Comparison of ENCODE assay signal across 9 mouse cellular contexts in genomic region chr10:45811882-45812281, GRCm38 (mm10).
A peak's percentile ranks its signal among the peaks of the same experiment; 100 is the strongest.
DNase-seq lines count a peak whose midpoint lies in the region; ATAC-seq and TF ChIP-seq lines count a peak whose summit lies in the region.
"Had no signal": no experiment of that assay in that cellular context is flagged by ENCODE, and none has a peak within 500 bp of the region (broad histone marks: within the 10 kb centered on the region; RNA-seq: fewer than 3 reads in every experiment).

No protein-coding gene starts in this region.

- H3K27me3 ChIP-seq in heart, embryonic 11.5 days (ENCODE audit: control insufficient read depth, insufficient read depth, low read length): no peaks in the 10 kb centered on the region
- no peaks in the 10 kb centered on the region for H3K27me3 ChIP-seq in testis, adult 2 months (ENCODE audit: control insufficient read depth, insufficient read depth, low read length)
- H3K27me3 ChIP-seq in hindbrain, embryonic 14.5 days (ENCODE audit: control insufficient read depth, insufficient read depth, low read length): no peaks in the 10 kb centered on the region
- H3K27me3 ChIP-seq: neural tube, embryonic 13.5 days had no signal

- H3K4me1 ChIP-seq in heart, embryonic 11.5 days (ENCODE audit: control insufficient read depth, insufficient read depth, low read length): no peaks in the 10 kb centered on the region
- peaks cover 5% of the 10 kb centered on the region for H3K4me1 ChIP-seq in testis, adult 2 months (ENCODE audit: control insufficient read depth, insufficient read depth, low read length)
- peaks cover 9% of the 10 kb centered on the region for H3K4me1 ChIP-seq in hindbrain, embryonic 14.5 days (replicated peaks; ENCODE audit: control insufficient read depth, insufficient read depth, low read length)

- H3K9ac ChIP-seq in heart, embryonic 11.5 days (ENCODE audit: low read depth, low read length): no peak overlapping the region
- no peak overlapping the region for H3K9ac ChIP-seq in hindbrain, embryonic 14.5 days
- H3K9ac ChIP-seq: neural tube, embryonic 13.5 days had no signal

- no peak overlapping the region for H3K4me3 ChIP-seq in heart, embryonic 11.5 days (ENCODE audit: low read depth, low read length)
- H3K4me3 ChIP-seq in testis, adult 2 months (ENCODE audit: control insufficient read depth, low read depth, low read length): no peak overlapping the region
- no peak overlapping the region for H3K4me3 ChIP-seq in hindbrain, embryonic 14.5 days (replicated peaks; ENCODE audit: low read length)
- H3K4me3 ChIP-seq: neural tube, embryonic 13.5 days had no signal

- WGBS in heart, embryonic 11.5 days (ENCODE audit: insufficient replicate concordance): 44% methylated on average over 6 of the region's 6 CpGs
- WGBS in hindbrain, embryonic 14.5 days: 56% methylated on average over 6 of the region's 6 CpGs

- DNase-seq in heart, postnatal 4 days: peak; percentile 43
- DNase-seq in testis, postnatal 14 days (ENCODE audit: low spot score): no peak
- DNase-seq in c-Kit-positive CD71-positive TER-119-positive erythroid progenitor cells, embryonic 14.5 days (ENCODE audit: low spot score): peak; percentile 29
- peak; percentile 49 for DNase-seq in lung, postnatal 14 days
- no peak for DNase-seq in urinary bladder, postnatal 4 days (ENCODE audit: low spot score in 2 of 2)
- DNase-seq in hindbrain, embryonic 14.5 days (ENCODE audit: low spot score): no peak

- no peaks in the 10 kb centered on the region for H3K36me3 ChIP-seq in heart, embryonic 11.5 days (ENCODE audit: control insufficient read depth, insufficient read depth, low read length)
- H3K36me3 ChIP-seq in testis, adult 2 months (ENCODE audit: control insufficient read depth, insufficient read depth, low read length): no peaks in the 10 kb centered on the region
- H3K36me3 ChIP-seq in hindbrain, embryonic 14.5 days (replicated peaks; ENCODE audit: control insufficient read depth, insufficient read depth): no peaks in the 10 kb centered on the region
- H3K36me3 ChIP-seq: neural tube, embryonic 13.5 days had no signal

- H3K9me3 ChIP-seq in heart, embryonic 11.5 days (replicated peaks; ENCODE audit: control insufficient read depth, low read length): no peaks in the 10 kb centered on the region
- no peaks in the 10 kb centered on the region for H3K9me3 ChIP-seq in hindbrain, embryonic 14.5 days (ENCODE audit: control insufficient read depth, low read length)
- H3K9me3 ChIP-seq: neural tube, embryonic 13.5 days had no signal

- no peak for ATAC-seq in heart, embryonic 11.5 days (replicated peaks; ENCODE audit: insufficient number of reproducible peaks, low FRiP score, low TSS enrichment)
- ATAC-seq in hindbrain, embryonic 14.5 days (ENCODE audit: low FRiP score): no peak

- TF ChIP-seq POLR2A in testis, adult 2 months (IDR thresholded peaks at IDR 0.05; ENCODE audit: control insufficient read depth, low read depth, low read length): no peak

- peak; percentile 23; the same call in 1 of the 2 replicates for TF ChIP-seq CTCF in testis, adult 2 months (IDR thresholded peaks at IDR 0.05; ENCODE audit: control insufficient read depth, insufficient read depth, insufficient replicate concordance, low read depth, low read length)

- no peak overlapping the region for H3K4me2 ChIP-seq in heart, embryonic 11.5 days
- H3K4me2 ChIP-seq in hindbrain, embryonic 14.5 days (replicated peaks): no peak overlapping the region
- H3K4me2 ChIP-seq: neural tube, embryonic 13.5 days had no signal

- no peak overlapping the region for H3K27ac ChIP-seq in heart, embryonic 11.5 days (ENCODE audit: low read depth, low read length)
- no peak overlapping the region for H3K27ac ChIP-seq in testis, adult 2 months (ENCODE audit: control insufficient read depth, insufficient read depth, low read depth, low read length)
- H3K27ac ChIP-seq in hindbrain, embryonic 14.5 days: no peak overlapping the region
- H3K27ac ChIP-seq: neural tube, embryonic 13.5 days had no signal

Comparison
In these comparisons a context has a peak if more than half of its experiments do, and no peak if none do; other contexts are left out.
1. DNase-seq: peak in heart, postnatal 4 days (single experiment), c-Kit-positive CD71-positive TER-119-positive erythroid progenitor cells, embryonic 14.5 days (single experiment) and lung, postnatal 14 days (single experiment); none in testis, postnatal 14 days (single experiment), urinary bladder, postnatal 4 days (0 of 2) and hindbrain, embryonic 14.5 days (single experiment).